Mouse (Mus musculus): ENCODE measurements around the gene Zfp605.
"Not testable (repeated sequence)": the region's sequence is repeated elsewhere in the genome, so short reads cannot be mapped to it uniquely, and the experiment has no call there.

Zfp605 gene

GRCm38 (mm10) chr5:110109991-110110441 lies at the start of gene Zfp605:
TSS of gene Zfp605 (plus strand) at chr5:110110092.
- DNase-seq, result peak; percentile 91

- DNase-seq, result not testable (repeated sequence)
Observed at GRCm38 (mm10) chr5:110072413-110072812, 37.5 kb upstream of the Zfp605 start, which contains the start of gene Gm17655. TSS of gene Gm17655 (minus strand) at chr5:110072513.

GRCm38 (mm10) chr5:110082961-110083360 lies 26.9 kb upstream of the Zfp605 start:
- no peak for DNase-seq

GRCm38 (mm10) chr5:110086161-110086866 lies 23.6 kb upstream of the Zfp605 start:
- no peak for DNase-seq

GRCm38 (mm10) chr5:110091546-110091945 lies 18.3 kb upstream of the Zfp605 start:
- peak; percentile 53 for DNase-seq

GRCm38 (mm10) chr5:110094030-110094846 lies 15.7 kb upstream of the Zfp605 start, which contains the start of gene Gm35315:
TSS of gene Gm35315 (minus strand) at chr5:110094420.
- DNase-seq, result peak; percentile 84

GRCm38 (mm10) chr5:110094847-110095213 lies 15.1 kb upstream of the Zfp605 start:
- DNase-seq, result no peak

- peak; percentile 47 for DNase-seq
Observed at GRCm38 (mm10) chr5:110098991-110099477, 10.9 kb upstream of the Zfp605 start.

- peak; percentile 45 for DNase-seq
Observed at GRCm38 (mm10) chr5:110099656-110100580, 10.0 kb upstream of the Zfp605 start, which contains the start of gene Plcxd1. TSS of gene Plcxd1 (plus strand) at chr5:110099969.

- DNase-seq, result peak; percentile 69
Observed at GRCm38 (mm10) chr5:110100921-110101631, 8.8 kb upstream of the Zfp605 start.

GRCm38 (mm10) chr5:110101716-110102347 lies 8.1 kb upstream of the Zfp605 start:
- DNase-seq, result peak; percentile 65

GRCm38 (mm10) chr5:110102429-110102828 lies 7.5 kb upstream of the Zfp605 start:
- DNase-seq, result no peak

GRCm38 (mm10) chr5:110102853-110103625 lies 6.9 kb upstream of the Zfp605 start:
- DNase-seq, result no peak

GRCm38 (mm10) chr5:110103901-110104615 lies 5.8 kb upstream of the Zfp605 start:
- DNase-seq, result no peak

- DNase-seq, result no peak
Observed at GRCm38 (mm10) chr5:110104616-110105380, 5.1 kb upstream of the Zfp605 start.

GRCm38 (mm10) chr5:110106140-110106871 lies 3.6 kb upstream of the Zfp605 start:
- no peak for DNase-seq

- peak; percentile 53 for DNase-seq
Observed at GRCm38 (mm10) chr5:110106901-110107564, 2.9 kb upstream of the Zfp605 start.

All from thymus, postnatal 4 days (tissue).